Mouse (Mus musculus): Measurements from ENCODE around the gene Pigu.

Pigu gene

GRCm38 (mm10) chr2:155357686-155358399, 613 bp upstream of the Pigu start:
- DNase-seq: peak; percentile 6

- no peak for DNase-seq
Measured at GRCm38 (mm10) chr2:155354402-155354801, 2.8 kb downstream of the Pigu start.

GRCm38 (mm10) chr2:155346670-155347069, 10.6 kb downstream of the Pigu start:
- DNase-seq: no peak

GRCm38 (mm10) chr2:155340166-155340565, 17.1 kb downstream of the Pigu start:
- DNase-seq: no peak

- no peak for DNase-seq
Measured at GRCm38 (mm10) chr2:155336254-155336653, 21.0 kb downstream of the Pigu start.

GRCm38 (mm10) chr2:155335231-155335630, 22.0 kb downstream of the Pigu start:
- no peak for DNase-seq

GRCm38 (mm10) chr2:155333421-155333820, 23.8 kb downstream of the Pigu start:
- no peak for DNase-seq

- DNase-seq: no peak
Measured at GRCm38 (mm10) chr2:155331351-155331750, 25.9 kb downstream of the Pigu start.

- DNase-seq: no peak
Measured at GRCm38 (mm10) chr2:155330811-155331210, 26.4 kb downstream of the Pigu start.

- DNase-seq: no peak
Measured at GRCm38 (mm10) chr2:155329707-155330106, 27.5 kb downstream of the Pigu start.

- no peak for DNase-seq
Measured at GRCm38 (mm10) chr2:155328906-155329305, 28.3 kb downstream of the Pigu start.

- no peak for DNase-seq
Measured at GRCm38 (mm10) chr2:155327906-155328305, 29.3 kb downstream of the Pigu start.

GRCm38 (mm10) chr2:155326001-155326400, 31.2 kb downstream of the Pigu start:
- DNase-seq: no peak

- no peak for DNase-seq
Measured at GRCm38 (mm10) chr2:155320596-155320995, 36.6 kb downstream of the Pigu start.

- no peak for DNase-seq
Measured at GRCm38 (mm10) chr2:155318618-155319017, 38.6 kb downstream of the Pigu start.

- no peak for DNase-seq
Measured at GRCm38 (mm10) chr2:155313671-155314070, 43.6 kb downstream of the Pigu start.

GRCm38 (mm10) chr2:155308936-155309592, 48.2 kb downstream of the Pigu start:
- DNase-seq: no peak

GRCm38 (mm10) chr2:155299563-155299962, 57.7 kb downstream of the Pigu start:
- no peak for DNase-seq

GRCm38 (mm10) chr2:155295453-155295852, 61.8 kb downstream of the Pigu start:
- no peak for DNase-seq

GRCm38 (mm10) chr2:155293946-155294345, 63.3 kb downstream of the Pigu start:
- no peak for DNase-seq

GRCm38 (mm10) chr2:155293382-155293781, 63.8 kb downstream of the Pigu start:
- DNase-seq: no peak

GRCm38 (mm10) chr2:155290066-155290465, 67.2 kb downstream of the Pigu start:
- DNase-seq: no peak

- DNase-seq: no peak
Measured at GRCm38 (mm10) chr2:155287456-155288250, 69.6 kb downstream of the Pigu start.

- DNase-seq: no peak
Measured at GRCm38 (mm10) chr2:155285744-155286143, 71.5 kb downstream of the Pigu start.
